Mouse (Mus musculus) liver, embryonic 13.5 days (tissue): Measurements from ENCODE around the gene Shld1. TPM values are rescaled to one million over a fixed set of nuclear protein-coding genes. Genes with fewer than 3 reads are reported as not detected.
A peak's percentile ranks its signal among the peaks of the same experiment; 100 is the strongest.

ENCODE experiments used
- ATAC-seq: fragments of 200-750 bp; cut with Nextera tagmentation; 2 replicates; pipeline ENCODE4 v1.8.0; 2017; ENCODE audit warnings: low read depth, mild to moderate bottlenecking, moderate number of reproducible peaks, moderate library complexity
- DNase-seq: peaks from one replicate; pipeline ENCODE4 v3.0.0; 2022
- H3K27ac ChIP-seq: fragments of 300-500 bp; sonication (generic); 2 replicates; pipeline ENCODE4 v1.5.1; 2015; ENCODE audit warnings: moderate library complexity, mild to moderate bottlenecking, inconsistent platforms
- H3K27me3 ChIP-seq: fragments of 300-500 bp; sonication (generic); 2 replicates; pipeline ENCODE4 v1.6.1; 2015; ENCODE audit warnings: mild to moderate bottlenecking, inconsistent platforms
- H3K36me3 ChIP-seq: fragments of 300-500 bp; sonication (generic); 2 replicates; pipeline ENCODE4 v1.6.1; 2015; ENCODE audit warnings: mild to moderate bottlenecking, inconsistent platforms
- H3K4me1 ChIP-seq: fragments of 300-500 bp; sonication (generic); replicated peaks from 2 replicates; pipeline ENCODE4 v1.6.1; 2015; ENCODE audit warnings: inconsistent platforms
- H3K4me2 ChIP-seq: fragments of 300-500 bp; sonication (generic); 2 replicates; pipeline ENCODE4 v1.6.1; 2015; ENCODE audit warnings: inconsistent platforms, mild to moderate bottlenecking, moderate library complexity
- H3K4me3 ChIP-seq: fragments of 300-500 bp; sonication (generic); replicated peaks from 2 replicates; pipeline ENCODE4 v1.5.1; 2015; ENCODE audit warnings: mild to moderate bottlenecking, inconsistent platforms
- H3K9ac ChIP-seq: fragments of 300-500 bp; sonication (generic); 2 replicates; pipeline ENCODE4 v1.6.1; 2015; ENCODE audit warnings: mild to moderate bottlenecking, inconsistent platforms
- H3K9me3 ChIP-seq: fragments of 300-500 bp; sonication (generic); replicated peaks from 2 replicates; pipeline ENCODE4 v1.6.1; 2016; ENCODE audit warnings: inconsistent platforms
- WGBS: fragments of 180-500 bp; shearing (Covaris S2); methylation state at CpG from one replicate; pipeline ENCODE4 v1.1.7; 2015; ENCODE audit not compliant: insufficient replicate concordance; 5-methylcytosine and 5-hydroxymethylcytosine counted together
- polyA plus RNA-seq: library from polyadenylated mRNA; unstranded; fragments of >200 nt; fragmentation: Nextera tagmentation; extraction: Ambion mirVana; gene quantifications from 2 replicates; pipeline ENCODE4 v1.2.1, GENCODE M21; 2015

Shld1 gene
- polyA plus RNA-seq, 1 experiment from 2014 or later: 12.1 TPM

DNA sequence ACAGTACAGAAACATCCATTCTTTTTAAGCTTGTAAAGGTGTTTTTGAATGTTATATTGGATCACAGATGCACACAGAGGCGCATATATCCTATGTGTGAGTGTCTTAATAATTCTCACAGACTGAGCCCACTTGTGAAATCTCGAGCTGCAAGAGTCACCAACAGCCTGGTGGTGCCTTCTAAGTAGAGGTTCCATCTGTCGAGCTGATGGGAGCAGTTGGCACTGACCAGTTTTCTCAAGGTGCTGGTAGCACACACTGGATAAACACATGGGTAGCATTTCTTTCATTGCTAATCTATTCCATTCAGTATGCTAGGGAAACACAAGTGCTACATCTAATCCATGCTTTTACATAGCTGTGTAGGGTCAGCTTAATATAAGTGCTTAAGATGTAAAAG, 66.4 kb downstream of the Shld1 start:
- H3K27me3 ChIP-seq: no peaks in the 10 kb centered on the region
- no peak for DNase-seq
- no peak for ATAC-seq
- 60% methylated on average over 3 of the region's 3 CpGs for WGBS
- no peak overlapping the region for H3K27ac ChIP-seq
- no peaks in the 10 kb centered on the region for H3K9me3 ChIP-seq
- H3K4me1 ChIP-seq: no peaks in the 10 kb centered on the region
- H3K36me3 ChIP-seq: no peaks in the 10 kb centered on the region
- no peak overlapping the region for H3K4me2 ChIP-seq
- H3K4me3 ChIP-seq: no peak overlapping the region
- H3K9ac ChIP-seq: no peak overlapping the region

DNA sequence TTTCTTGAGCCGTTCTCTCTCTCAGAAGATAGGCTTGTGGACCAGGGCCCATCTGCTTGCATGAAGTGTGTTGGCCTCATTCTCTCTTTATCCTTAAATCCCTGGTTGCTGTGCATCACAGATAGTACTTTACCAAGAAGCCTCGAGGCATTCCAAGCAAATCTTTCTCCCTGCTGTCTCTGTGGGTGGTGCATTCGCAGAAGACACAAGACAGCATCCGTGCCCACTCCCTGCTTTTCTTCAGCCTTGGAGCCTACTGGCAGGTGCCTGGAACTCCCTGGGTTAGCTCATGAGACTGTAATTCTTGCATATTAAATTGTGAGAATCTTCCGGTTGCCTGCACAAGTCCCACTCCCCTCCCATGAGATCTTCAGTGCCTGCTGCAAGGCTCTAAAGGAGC, 71.2 kb downstream of the Shld1 start:
- ATAC-seq (no peak), DNase-seq (no peak)
- Histone ChIP-seq H3K4me2 (no peak overlapping the region), H3K4me1 (no peaks in the 10 kb centered on the region), H3K36me3 (no peaks in the 10 kb centered on the region), H3K9me3 (no peaks in the 10 kb centered on the region), H3K4me3 (no peak overlapping the region), H3K27me3 (no peaks in the 10 kb centered on the region), H3K9ac (no peak overlapping the region), H3K27ac (no peak overlapping the region)
- 54% methylated on average over 5 of the region's 5 CpGs for WGBS

DNA sequence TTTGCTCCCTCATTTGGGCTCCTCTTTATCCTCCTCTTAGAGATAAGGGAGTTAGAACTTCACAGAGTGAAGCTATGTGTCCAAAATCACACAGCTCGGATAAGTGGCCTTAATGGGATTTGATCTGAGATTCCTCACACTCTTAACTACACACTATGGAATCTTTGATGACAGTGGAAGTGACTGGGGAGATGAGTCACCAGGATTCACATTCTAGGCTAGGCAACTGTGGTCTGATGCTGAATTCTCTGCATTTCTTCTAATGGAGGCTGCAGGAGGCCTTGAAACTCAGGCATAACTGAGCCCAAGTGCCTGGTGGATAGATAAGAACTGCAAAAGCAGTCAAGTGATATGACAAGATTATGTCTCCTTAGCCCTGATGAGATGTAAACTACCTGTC, 84.1 kb downstream of the Shld1 start:
- 33% methylated on average over 1 of the region's 1 CpGs for WGBS
- H3K9ac ChIP-seq: no peak overlapping the region
- DNase-seq: no peak
- no peaks in the 10 kb centered on the region for H3K9me3 ChIP-seq
- no peak overlapping the region for H3K27ac ChIP-seq
- H3K36me3 ChIP-seq: no peaks in the 10 kb centered on the region
- no peaks in the 10 kb centered on the region for H3K27me3 ChIP-seq
- no peak overlapping the region for H3K4me2 ChIP-seq
- no peak for ATAC-seq
- H3K4me3 ChIP-seq: no peak overlapping the region
- no peaks in the 10 kb centered on the region for H3K4me1 ChIP-seq

DNA sequence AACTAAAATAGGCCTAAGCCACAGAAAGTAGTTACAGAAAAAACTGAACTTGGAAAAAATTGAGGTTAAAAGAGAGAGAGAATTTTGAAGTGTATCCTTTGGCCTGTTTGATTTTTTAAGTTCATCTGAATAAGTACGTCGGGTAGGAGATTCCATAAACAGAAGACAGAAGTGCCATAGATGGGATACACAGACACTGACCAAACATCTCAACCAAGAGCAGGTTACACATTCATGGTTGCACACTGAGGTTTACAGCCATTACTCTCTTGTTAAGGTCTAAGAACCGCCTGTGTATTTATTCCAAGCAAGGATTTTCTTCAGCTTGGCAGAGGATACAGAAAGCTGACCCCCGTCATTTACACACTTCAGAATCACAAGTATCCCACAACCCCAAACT, 94.2 kb downstream of the Shld1 start, which contains the start of gene Chgb:
Chgb (plus strand) TSS at position 301 of the 400 bp plus-strand sequence.
- Histone ChIP-seq H3K4me3 (peak within 1 kb of the TSS; percentile 42), H3K9ac (no peak within 1 kb of the TSS), H3K9me3 (no peaks in the 10 kb centered on the region), H3K4me2 (peak within 1 kb of the TSS; percentile 65), H3K4me1 (0 out of 2 replicates have a peak, but pooled peaks cover 4% of the 10 kb centered on the region), H3K27me3 (peaks cover 25% of the 10 kb centered on the region), H3K36me3 (no peaks in the 10 kb centered on the region), H3K27ac (no peak within 1 kb of the TSS)
- DNase-seq (no peak), ATAC-seq (no peak)
- WGBS: 15% methylated on average over 4 of the region's 4 CpGs

DNA sequence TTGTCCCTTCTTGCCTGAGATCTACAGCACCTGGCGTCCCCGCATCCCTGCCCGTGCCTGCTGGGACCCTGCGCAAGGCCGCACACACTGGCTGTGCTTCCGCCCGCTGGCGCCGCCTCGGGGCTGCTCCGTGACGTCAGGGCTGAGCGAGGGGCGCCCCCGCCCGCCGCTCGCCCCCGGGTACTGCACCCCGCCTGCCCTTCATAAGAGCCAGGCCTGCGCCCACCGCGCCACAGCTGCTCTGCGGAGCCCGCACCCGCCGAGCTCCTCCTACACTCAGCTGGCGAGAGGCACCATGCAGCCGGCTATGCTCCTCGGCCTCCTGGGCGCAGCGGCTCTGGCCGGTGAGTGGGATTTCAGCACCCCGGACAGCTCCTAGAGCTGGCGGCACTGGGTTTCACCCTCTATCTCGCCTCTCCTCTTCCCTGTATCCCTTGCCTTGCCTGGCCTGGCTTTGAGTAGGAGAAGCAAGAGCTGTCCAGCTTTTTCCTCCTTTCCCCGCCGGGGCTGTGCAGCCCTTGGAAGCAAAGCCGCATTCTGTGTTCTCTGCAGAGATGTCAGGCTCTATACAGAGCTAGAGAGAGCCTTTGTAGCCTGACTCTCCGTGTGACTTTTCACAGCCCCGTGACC, 94.8 kb downstream of the Shld1 start:
- peak; percentile 77 for ATAC-seq
- under 1% methylated on average over 41 of the region's 41 CpGs for WGBS

DNA sequence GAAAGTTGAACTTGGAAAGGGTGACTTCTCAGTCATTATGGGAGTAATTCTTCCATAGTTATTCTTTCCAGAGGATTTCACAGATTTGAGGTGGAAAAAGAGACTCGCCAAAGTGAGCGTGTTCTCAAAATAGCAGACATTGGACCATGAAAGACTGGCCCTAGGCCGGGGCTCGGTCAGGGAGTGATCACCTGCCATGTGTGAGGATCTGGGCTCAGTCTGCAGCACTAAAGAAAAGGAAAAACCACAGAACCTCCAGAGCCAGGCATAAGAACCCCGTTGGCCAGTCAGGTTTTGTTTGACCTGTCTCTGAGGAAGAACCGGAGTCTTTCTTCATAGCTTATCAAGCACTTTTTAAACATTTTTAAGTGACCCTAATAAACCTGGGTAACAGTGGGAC, 97.3 kb downstream of the Shld1 start:
- ATAC-seq: no peak
- DNase-seq: no peak
- 65% methylated on average over 6 of the region's 6 CpGs for WGBS
- Histone ChIP-seq H3K9ac (no peak overlapping the region), H3K4me1 (0 out of 2 replicates have a peak, but pooled peaks cover 4% of the 10 kb centered on the region), H3K9me3 (no peaks in the 10 kb centered on the region), H3K36me3 (no peaks in the 10 kb centered on the region), H3K4me3 (no peak overlapping the region), H3K27ac (no peak overlapping the region), H3K27me3 (peaks cover 25% of the 10 kb centered on the region), H3K4me2 (no peak overlapping the region)

More for the DNA sequence above, 94.8 kb downstream of the Shld1 start:
- Histone ChIP-seq H3K27me3 (peaks cover 25% of the 10 kb centered on the region), H3K27ac (no peak overlapping the region), H3K4me1 (0 out of 2 replicates have a peak, but pooled peaks cover 4% of the 10 kb centered on the region), H3K9me3 (no peaks in the 10 kb centered on the region), H3K9ac (no peak overlapping the region), H3K4me2 (peak overlapping the region; percentile 65), H3K4me3 (peak overlapping the region; percentile 42), H3K36me3 (no peaks in the 10 kb centered on the region)
- peak; percentile 60 for DNase-seq

DNA sequence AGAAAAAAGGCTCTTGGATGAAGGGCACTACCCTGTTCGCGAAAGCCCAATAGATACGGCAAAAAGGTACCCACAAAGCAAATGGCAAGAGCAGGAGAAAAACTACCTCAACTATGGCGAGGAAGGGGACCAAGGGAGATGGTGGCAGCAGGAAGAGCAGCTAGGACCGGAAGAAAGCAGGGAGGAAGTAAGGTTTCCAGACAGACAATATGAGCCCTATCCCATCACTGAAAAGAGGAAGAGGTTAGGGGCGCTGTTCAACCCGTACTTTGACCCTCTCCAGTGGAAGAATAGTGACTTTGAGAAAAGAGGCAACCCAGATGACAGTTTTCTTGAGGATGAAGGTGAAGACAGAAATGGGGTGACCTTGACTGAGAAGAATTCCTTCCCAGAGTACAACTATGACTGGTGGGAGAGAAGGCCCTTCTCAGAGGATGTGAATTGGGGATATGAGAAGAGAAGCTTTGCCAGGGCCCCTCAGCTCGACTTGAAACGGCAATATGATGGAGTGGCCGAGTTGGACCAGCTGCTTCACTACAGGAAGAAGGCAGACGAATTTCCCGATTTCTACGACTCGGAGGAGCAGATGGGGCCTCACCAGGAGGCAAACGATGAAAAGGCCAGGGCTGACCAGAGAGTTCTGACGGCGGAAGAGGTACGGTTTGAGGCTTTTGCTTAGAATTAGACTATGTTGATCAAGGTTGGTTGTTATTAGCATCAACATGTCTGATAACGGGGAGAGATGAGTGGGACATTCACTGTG, 106.9 kb downstream of the Shld1 start:
- Histone ChIP-seq H3K4me2 (no peak overlapping the region), H3K36me3 (no peaks in the 10 kb centered on the region), H3K9ac (no peak overlapping the region), H3K4me1 (no peaks in the 10 kb centered on the region), H3K4me3 (no peak overlapping the region), H3K9me3 (no peaks in the 10 kb centered on the region), H3K27ac (no peak overlapping the region), H3K27me3 (no peaks in the 10 kb centered on the region)
- ATAC-seq (no peak), DNase-seq (no peak)
- WGBS: 66% methylated on average over 19 of the region's 19 CpGs

DNA sequence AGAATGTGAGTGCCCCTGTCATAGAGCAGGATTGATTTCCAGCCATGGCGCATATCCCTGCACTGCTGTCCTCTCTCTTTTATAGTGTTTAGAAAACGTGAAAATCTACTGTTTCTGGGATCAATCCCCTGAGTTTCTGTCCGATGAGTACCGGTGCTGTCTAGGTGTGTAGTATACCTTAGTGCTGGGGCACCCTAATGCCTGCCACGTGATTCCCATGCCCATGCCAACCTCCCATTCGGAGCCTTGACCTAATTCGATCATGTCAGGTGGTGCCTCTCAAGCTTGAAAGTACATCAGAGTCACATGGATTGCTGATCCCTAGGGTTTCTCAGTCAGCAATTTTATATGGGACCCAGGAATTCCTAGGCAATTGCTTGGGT, 107.5 kb downstream of the Shld1 start:
- WGBS: 71% methylated on average over 7 of the region's 7 CpGs
- no peaks in the 10 kb centered on the region for H3K4me1 ChIP-seq
- no peak overlapping the region for H3K4me2 ChIP-seq
- no peak overlapping the region for H3K9ac ChIP-seq
- DNase-seq (no peak), ATAC-seq (no peak)
- no peaks in the 10 kb centered on the region for H3K27me3 ChIP-seq
- H3K9me3 ChIP-seq: no peaks in the 10 kb centered on the region
- no peak overlapping the region for H3K27ac ChIP-seq
- no peak overlapping the region for H3K4me3 ChIP-seq
- no peaks in the 10 kb centered on the region for H3K36me3 ChIP-seq

Other genes with a start within 250 kb of the Shld1 start
- 64.5 and 67.6 TPM in 2 replicates for gene Gpcpd1, start 99.2 kb upstream of the Shld1 start, polyA plus RNA-seq
- 0.20 and 0.23 TPM in 2 replicates for gene Chgb, start 94.3 kb downstream of the Shld1 start, polyA plus RNA-seq
- 31.7 and 33.0 TPM in 2 replicates for gene Trmt6, start 129.1 kb downstream of the Shld1 start, polyA plus RNA-seq
- 8.9 and 11.3 TPM in 2 replicates for gene Mcm8, start 129.2 kb downstream of the Shld1 start, polyA plus RNA-seq
- 8.7 and 10.2 TPM in 2 replicates for gene Crls1, start 159.7 kb downstream of the Shld1 start, polyA plus RNA-seq
- 1.1 and 1.2 TPM in 2 replicates for gene Lrrn4, start 194.0 kb downstream of the Shld1 start, polyA plus RNA-seq